Comparison of ENCODE assay signal across 8 mouse cellular contexts in the genomic region with DNA sequence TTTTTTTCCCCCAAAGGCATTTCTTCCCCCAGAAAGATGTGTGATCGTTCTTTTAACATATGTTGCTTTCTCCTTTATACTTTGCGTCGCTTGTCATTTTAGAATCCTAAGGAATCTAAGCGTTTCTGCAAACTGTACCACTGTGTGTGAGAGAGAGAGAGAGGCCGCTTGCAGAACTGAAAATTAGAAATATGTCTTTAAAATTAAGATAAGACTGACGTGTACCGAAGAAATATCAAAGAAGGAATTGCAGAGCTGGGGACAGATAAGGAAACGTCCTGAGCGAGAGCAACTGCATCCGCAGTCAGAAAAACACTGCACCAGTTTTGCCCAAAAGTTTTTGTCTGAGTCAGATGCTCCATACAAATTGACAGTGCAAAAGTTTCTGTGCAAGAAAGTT. TPM values are rescaled to one million over a fixed set of nuclear protein-coding genes. Genes with fewer than 3 reads are reported as not detected.
DNase-seq lines count a peak whose midpoint lies in the region; ATAC-seq lines count a peak whose summit lies in the region.

No protein-coding gene starts in this region.

- H3K4me3 ChIP-seq in heart, embryonic 11.5 days (ENCODE audit: low read depth, low read length): peak overlapping the region; percentile 79
- H3K4me3 ChIP-seq in midbrain, embryonic 10.5 days: peak overlapping the region; percentile 78; the same call in 1 of the 2 replicates
- H3K4me3 ChIP-seq in midbrain, embryonic 11.5 days (ENCODE audit: low read depth, low read length): no peak overlapping the region
- H3K4me3 ChIP-seq in intestine, embryonic 16.5 days (ENCODE audit: low read length): no peak overlapping the region
- H3K4me3 ChIP-seq in neural tube, embryonic 13.5 days: 0 out of 2 replicates have a peak overlapping the region, but pooled peaks have one; percentile 95

- WGBS in heart, embryonic 11.5 days (ENCODE audit: insufficient replicate concordance): 61% methylated on average over 10 of the region's 10 CpGs
- WGBS in midbrain, embryonic 10.5 days: 91% methylated on average over 10 of the region's 10 CpGs
- 90% methylated on average over 10 of the region's 10 CpGs for WGBS in midbrain, embryonic 11.5 days
- WGBS in intestine, embryonic 16.5 days: 81% methylated on average over 10 of the region's 10 CpGs
- 89% methylated on average over 10 of the region's 10 CpGs for WGBS in neural tube, embryonic 13.5 days

- no peak for DNase-seq in heart, adult 9 months (ENCODE audit: low spot score in 2 of 2)
- no peak for DNase-seq in midbrain, embryonic 10.5 days (ENCODE audit: low spot score)
- DNase-seq in midbrain, embryonic 11.5 days (ENCODE audit: low spot score, missing footprints): no peak
- DNase-seq in layer of hippocampus, adult 11-12 months (ENCODE audit: low spot score): no peak
- DNase-seq in gastrocnemius, adult 8-10 months (ENCODE audit: low spot score in 2 of 2): no peak

- H3K36me3 ChIP-seq in heart, embryonic 11.5 days (ENCODE audit: control insufficient read depth, insufficient read depth, low read length): no peaks in the 10 kb centered on the region
- H3K36me3 ChIP-seq in midbrain, embryonic 10.5 days: peaks cover 2% of the 10 kb centered on the region; the same call in 1 of the 2 replicates
- no peaks in the 10 kb centered on the region for H3K36me3 ChIP-seq in midbrain, embryonic 11.5 days (ENCODE audit: control insufficient read depth, insufficient read depth, low read length)
- no peaks in the 10 kb centered on the region for H3K36me3 ChIP-seq in intestine, embryonic 16.5 days (ENCODE audit: control insufficient read depth, insufficient read depth, low read length)
- no peaks in the 10 kb centered on the region for H3K36me3 ChIP-seq in neural tube, embryonic 13.5 days

- no peaks in the 10 kb centered on the region for H3K9me3 ChIP-seq in heart, embryonic 11.5 days (replicated peaks; ENCODE audit: control insufficient read depth, low read length)
- H3K9me3 ChIP-seq in midbrain, embryonic 10.5 days (replicated peaks): no peaks in the 10 kb centered on the region
- H3K9me3 ChIP-seq in midbrain, embryonic 11.5 days (ENCODE audit: control insufficient read depth, low read length): no peaks in the 10 kb centered on the region
- H3K9me3 ChIP-seq in intestine, embryonic 16.5 days (ENCODE audit: control insufficient read depth, low read length): no peaks in the 10 kb centered on the region
- no peaks in the 10 kb centered on the region for H3K9me3 ChIP-seq in neural tube, embryonic 13.5 days

- H3K27ac ChIP-seq in heart, embryonic 11.5 days (ENCODE audit: low read depth, low read length): no peak overlapping the region; the same call in 1 of the 2 replicates
- H3K27ac ChIP-seq in midbrain, embryonic 10.5 days (replicated peaks): no peak overlapping the region
- no peak overlapping the region for H3K27ac ChIP-seq in midbrain, embryonic 11.5 days (ENCODE audit: low read depth, low read length)
- no peak overlapping the region for H3K27ac ChIP-seq in intestine, embryonic 16.5 days (ENCODE audit: low read length)
- H3K27ac ChIP-seq in neural tube, embryonic 13.5 days (replicated peaks): no peak overlapping the region

- peak overlapping the region; percentile 97; the same call in 1 of the 2 replicates for H3K9ac ChIP-seq in heart, embryonic 11.5 days (ENCODE audit: low read depth, low read length)
- no peak overlapping the region for H3K9ac ChIP-seq in midbrain, embryonic 11.5 days (ENCODE audit: low read length)
- 0 out of 2 replicates have a peak overlapping the region, but pooled peaks have one; percentile 99 for H3K9ac ChIP-seq in intestine, embryonic 16.5 days (ENCODE audit: low read depth, low read length)
- H3K9ac ChIP-seq in neural tube, embryonic 13.5 days: no peak overlapping the region

- H3K4me1 ChIP-seq in heart, embryonic 11.5 days (ENCODE audit: control insufficient read depth, insufficient read depth, low read length): peaks cover 4% of the 10 kb centered on the region; the same call in 1 of the 2 replicates
- H3K4me1 ChIP-seq in midbrain, embryonic 10.5 days: peaks cover 32% of the 10 kb centered on the region
- H3K4me1 ChIP-seq in midbrain, embryonic 11.5 days (ENCODE audit: control insufficient read depth, insufficient read depth, low read length): peaks cover 8% of the 10 kb centered on the region
- H3K4me1 ChIP-seq in intestine, embryonic 16.5 days (ENCODE audit: control insufficient read depth, insufficient read depth, low read length): peaks cover 8% of the 10 kb centered on the region
- peaks cover 29% of the 10 kb centered on the region for H3K4me1 ChIP-seq in neural tube, embryonic 13.5 days (replicated peaks)

- H3K27me3 ChIP-seq in heart, embryonic 11.5 days (ENCODE audit: control insufficient read depth, insufficient read depth, low read length): no peaks in the 10 kb centered on the region
- no peaks in the 10 kb centered on the region for H3K27me3 ChIP-seq in midbrain, embryonic 10.5 days (ENCODE audit: low read depth, poor library complexity, severe bottlenecking)
- no peaks in the 10 kb centered on the region for H3K27me3 ChIP-seq in midbrain, embryonic 11.5 days (ENCODE audit: control insufficient read depth, insufficient read depth, low read length)
- H3K27me3 ChIP-seq in intestine, embryonic 16.5 days (replicated peaks; ENCODE audit: control insufficient read depth, insufficient read depth, low read length): no peaks in the 10 kb centered on the region
- no peaks in the 10 kb centered on the region for H3K27me3 ChIP-seq in neural tube, embryonic 13.5 days

- ATAC-seq in heart, embryonic 11.5 days (replicated peaks; ENCODE audit: insufficient number of reproducible peaks, low FRiP score, low TSS enrichment): no peak
- ATAC-seq in midbrain, embryonic 11.5 days (ENCODE audit: low FRiP score): no peak
- no peak for ATAC-seq in intestine, embryonic 16.5 days
- no peak for ATAC-seq in neural tube, embryonic 13.5 days (ENCODE audit: low read depth)

- H3K4me2 ChIP-seq in heart, embryonic 11.5 days: peak overlapping the region; percentile 92
- no peak overlapping the region; the same call in 1 of the 2 replicates for H3K4me2 ChIP-seq in midbrain, embryonic 11.5 days
- no peak overlapping the region; the same call in 1 of the 2 replicates for H3K4me2 ChIP-seq in intestine, embryonic 16.5 days (ENCODE audit: low read depth, low read length)
- peak overlapping the region; percentile 73 for H3K4me2 ChIP-seq in neural tube, embryonic 13.5 days

RNA-seq across cellular contexts. Expression of a gene that starts 1.3 kb away (rescaled TPM):
- polyA plus RNA-seq in heart, embryonic 11.5 days (2014; fragmentation: Nextera tagmentation; extraction: Ambion mirVana): 51.5 and 53.4 TPM in 2 replicates
- polyA plus RNA-seq in midbrain, embryonic 10.5 days (2016; fragmentation: Nextera tagmentation; extraction: Ambion mirVana): 85.2 and 86.7 TPM in 2 replicates
- polyA plus RNA-seq in midbrain, embryonic 11.5 days (2014; fragmentation: Nextera tagmentation; extraction: Ambion mirVana): 130 and 132 TPM in 2 replicates
- 34.8 and 37.3 TPM in 2 replicates for polyA plus RNA-seq in intestine, embryonic 16.5 days (2015; fragmentation: Nextera tagmentation; extraction: Ambion mirVana)
- polyA plus RNA-seq in neural tube, embryonic 13.5 days (2015; fragmentation: Nextera tagmentation; extraction: Ambion mirVana): 66.7 and 77.3 TPM in 2 replicates
- 10 to 100 TPM; 15.5 to 16.7 (median 16.0) TPM for total RNA-seq in gastrocnemius, adult 8-10 months (2022)

Comparison
In these comparisons a context has a peak if more than half of its experiments do, and no peak if none do; other contexts are left out.
1. H3K4me3 ChIP-seq: peak in heart, embryonic 11.5 days (single experiment), midbrain, embryonic 10.5 days (single experiment) and neural tube, embryonic 13.5 days (single experiment); none in midbrain, embryonic 11.5 days (single experiment) and intestine, embryonic 16.5 days (single experiment).
2. H3K4me2 ChIP-seq: peak in heart, embryonic 11.5 days (single experiment) and neural tube, embryonic 13.5 days (single experiment); none in midbrain, embryonic 11.5 days (single experiment) and intestine, embryonic 16.5 days (single experiment).
3. H3K9ac ChIP-seq: peak in heart, embryonic 11.5 days (single experiment) and intestine, embryonic 16.5 days (single experiment); none in midbrain, embryonic 11.5 days (single experiment) and neural tube, embryonic 13.5 days (single experiment).